Mouse (Mus musculus) E14TG2a.4 (cell line): ENCODE data around the gene Dync1i2.

Experiments used
- H3K27me3 ChIP-seq: 2 replicates; pipeline ENCODE4 v1.6.1; 2014; ENCODE audit warnings: low read length, control low read depth; ENCODE audit not compliant: insufficient read depth
- H3K36me3 ChIP-seq: 2 replicates; pipeline ENCODE4 v1.6.1; 2014; ENCODE audit warnings: low read length, control low read depth; ENCODE audit not compliant: insufficient read depth
- H3K4me1 ChIP-seq: replicated peaks from 2 replicates; pipeline ENCODE4 v1.6.1; 2014; ENCODE audit warnings: low read depth, low read length, control low read depth
- H3K4me3 ChIP-seq: replicated peaks from 2 replicates; pipeline ENCODE4 v1.5.1; 2014; ENCODE audit warnings: mild to moderate bottlenecking, low read length
- H3K9me3 ChIP-seq: 2 replicates; pipeline ENCODE4 v1.6.1; 2014; ENCODE audit warnings: low read length, control low read depth
- CTCF ChIP-seq: conservative IDR thresholded peaks from 2 replicates; pipeline ENCODE4 v1.5.1; 2014; ENCODE audit warnings: low read length
- NANOG ChIP-seq: IDR thresholded peaks from 2 replicates; pipeline ENCODE4 v1.6.1; 2014; ENCODE audit warnings: borderline replicate concordance, low read length, mixed read lengths
- POU5F1 ChIP-seq: IDR thresholded peaks from 2 replicates; pipeline ENCODE4 v1.6.1; 2014; ENCODE audit warnings: low read length, borderline replicate concordance

Gene Dync1i2

DNA sequence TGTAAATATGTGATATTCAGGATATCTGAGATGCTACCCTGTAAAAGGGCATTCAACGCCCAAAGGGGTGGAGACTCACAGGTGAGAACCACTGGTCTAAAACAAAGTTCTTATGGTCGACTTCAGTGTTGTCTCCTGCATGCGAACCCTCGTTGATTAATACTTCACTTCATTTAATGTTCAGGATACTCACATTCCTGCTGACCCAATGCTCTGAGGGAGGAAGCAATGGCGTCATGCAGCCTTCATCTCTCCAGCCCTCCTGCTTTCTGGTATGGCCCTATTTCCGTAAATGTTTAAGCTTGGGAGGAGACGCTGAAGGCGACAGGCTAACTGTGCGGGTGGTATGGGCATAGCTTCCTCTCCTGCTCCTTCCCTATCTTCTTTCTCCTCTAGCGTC, 31.8 kb upstream of the Dync1i2 start:
- H3K36me3 ChIP-seq, result no peaks in the 10 kb centered on the region
- H3K4me1 ChIP-seq, result peaks cover 54% of the 10 kb centered on the region
- H3K27me3 ChIP-seq, result peaks cover 4% of the 10 kb centered on the region; the same call in 1 of the 2 replicates
- no peak overlapping the region for H3K4me3 ChIP-seq
- TF ChIP-seq NANOG (no peak), CTCF (no peak), POU5F1 (no peak)
- no peaks in the 10 kb centered on the region for H3K9me3 ChIP-seq

DNA sequence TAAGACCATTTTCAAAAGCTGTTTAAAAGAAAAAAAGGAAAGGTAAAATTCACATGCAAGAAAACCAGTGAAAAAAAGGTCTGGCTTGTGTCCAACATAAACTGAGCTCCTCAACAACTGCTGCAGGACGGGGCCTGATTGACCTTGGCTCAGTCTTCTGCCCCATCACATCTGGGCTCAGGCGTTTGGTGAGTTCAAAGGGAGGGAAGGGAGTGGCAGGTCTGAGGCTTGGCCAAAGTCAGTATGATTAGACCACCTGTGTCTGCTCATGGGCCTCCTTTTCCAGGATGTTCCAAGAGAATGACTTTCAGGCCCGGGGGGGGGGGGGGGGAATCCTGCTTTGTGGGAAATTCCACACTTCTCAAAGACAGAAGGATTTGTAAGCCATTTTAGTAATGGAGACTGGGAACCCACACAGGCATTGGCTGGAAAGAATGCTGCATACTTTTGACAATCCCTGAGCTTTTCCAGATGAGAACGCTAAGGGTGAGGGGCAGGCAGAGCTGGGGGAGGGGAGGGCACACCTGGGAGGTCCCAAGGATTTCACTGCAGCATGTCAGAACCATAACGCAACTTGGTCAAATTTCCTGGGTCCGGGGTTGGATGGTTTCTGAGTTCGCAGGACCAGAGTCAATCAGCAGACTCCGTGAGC, 30.8 kb upstream of the Dync1i2 start:
- H3K9me3 ChIP-seq, result no peaks in the 10 kb centered on the region
- peaks cover 54% of the 10 kb centered on the region for H3K4me1 ChIP-seq
- peaks cover 4% of the 10 kb centered on the region; the same call in 1 of the 2 replicates for H3K27me3 ChIP-seq
- peak overlapping the region; percentile 49 for H3K4me3 ChIP-seq
- H3K36me3 ChIP-seq, result no peaks in the 10 kb centered on the region
- TF ChIP-seq CTCF (no peak), NANOG (peak; percentile 23; the same call in 1 of the 2 replicates), POU5F1 (no peak)

DNA sequence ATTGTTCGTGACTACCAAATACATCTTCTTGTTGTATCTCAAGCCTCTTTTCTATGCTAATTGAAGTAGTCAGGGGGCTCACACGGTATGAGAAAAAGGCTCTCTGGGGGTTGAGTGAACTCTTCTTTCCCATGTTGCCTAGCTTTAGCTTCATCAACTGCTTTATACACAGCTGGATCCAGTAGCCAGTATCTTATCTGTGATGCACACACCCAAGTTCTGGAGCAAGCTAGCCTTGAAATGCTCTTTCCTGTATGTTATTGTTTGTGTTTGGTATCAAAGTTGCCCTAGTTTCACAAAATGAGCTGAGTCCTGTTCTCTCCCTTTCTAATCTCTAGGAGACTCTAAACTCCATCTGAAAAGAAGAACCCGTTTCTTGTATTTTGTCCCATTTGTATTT, 23.6 kb upstream of the Dync1i2 start:
- H3K4me1 ChIP-seq, result peaks cover 66% of the 10 kb centered on the region
- H3K4me3 ChIP-seq, result no peak overlapping the region

GRCm38 (mm10) chr2:71188861-71189260, 22.6 kb upstream of the Dync1i2 start:
- peaks cover 27% of the 10 kb centered on the region for H3K27me3 ChIP-seq
- peaks cover 60% of the 10 kb centered on the region for H3K4me1 ChIP-seq
- H3K9me3 ChIP-seq, result peaks cover 4% of the 10 kb centered on the region; the same call in 1 of the 2 replicates
- 0 out of 2 replicates have a peak overlapping the region, but pooled peaks have one; percentile 8 for H3K4me3 ChIP-seq
- H3K36me3 ChIP-seq, result no peaks in the 10 kb centered on the region
- TF ChIP-seq POU5F1, result peak; percentile 72; the same call in 1 of the 2 replicates
- no peak for TF ChIP-seq CTCF
- peak; percentile 52; the same call in 1 of the 2 replicates for TF ChIP-seq NANOG

More for the DNA sequence above, 23.6 kb upstream of the Dync1i2 start:
- peaks cover 4% of the 10 kb centered on the region; the same call in 1 of the 2 replicates for H3K9me3 ChIP-seq
- TF ChIP-seq NANOG (no peak), CTCF (no peak), POU5F1 (no peak)
- H3K36me3 ChIP-seq, result no peaks in the 10 kb centered on the region
- H3K27me3 ChIP-seq, result peaks cover 20% of the 10 kb centered on the region

DNA sequence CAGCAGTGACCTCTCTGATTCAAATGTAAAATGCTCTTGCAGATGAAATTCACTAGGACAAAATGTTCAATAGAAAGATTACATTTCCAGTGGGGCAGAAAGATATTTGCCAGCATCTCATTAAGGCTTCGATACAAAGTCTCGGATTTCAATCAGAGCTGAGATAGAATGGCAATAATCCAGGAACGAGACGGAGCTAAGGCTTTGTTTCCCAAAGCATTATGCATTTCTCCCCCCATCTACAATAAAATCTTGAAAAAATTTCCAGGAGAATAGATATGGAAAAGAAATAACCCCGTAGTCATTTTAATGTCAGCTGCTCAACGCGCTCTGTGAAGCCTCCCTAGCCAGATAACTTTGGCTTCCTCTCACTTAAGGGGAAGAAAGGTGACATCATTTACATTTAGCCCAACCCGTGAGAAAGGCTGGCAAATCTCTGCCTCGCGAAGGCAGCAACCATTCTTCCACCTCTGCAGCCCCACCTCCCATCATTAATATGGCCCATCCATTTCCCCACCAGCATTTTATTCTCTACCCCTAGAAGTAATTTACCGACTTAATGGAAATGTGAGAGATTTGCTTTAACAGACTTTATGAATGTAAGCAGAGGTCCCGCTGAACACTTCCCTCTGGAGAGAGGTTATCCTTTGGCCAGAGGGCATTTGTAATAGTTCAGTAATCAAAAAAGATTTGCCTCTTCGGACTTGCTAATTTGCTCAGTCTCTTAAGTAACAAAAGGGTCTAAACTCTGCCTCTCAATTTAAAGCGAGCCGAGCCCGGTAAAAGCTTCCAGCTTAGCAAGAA, 19.9 kb upstream of the Dync1i2 start:
- Histone ChIP-seq H3K4me1 (peaks cover 54% of the 10 kb centered on the region), H3K27me3 (peaks cover 27% of the 10 kb centered on the region), H3K9me3 (peaks cover 4% of the 10 kb centered on the region; the same call in 1 of the 2 replicates), H3K4me3 (peak overlapping the region; percentile 46), H3K36me3 (no peaks in the 10 kb centered on the region)
- no peak; the same call in 1 of the 2 replicates for TF ChIP-seq NANOG
- TF ChIP-seq CTCF, result no peak
- no peak for TF ChIP-seq POU5F1

GRCm38 (mm10) chr2:71192195-71192807, 19.2 kb upstream of the Dync1i2 start:
- TF ChIP-seq NANOG (no peak), POU5F1 (no peak), CTCF (no peak)
- Histone ChIP-seq H3K9me3 (peaks cover under 1% of the 10 kb centered on the region; the same call in 1 of the 2 replicates), H3K36me3 (no peaks in the 10 kb centered on the region), H3K4me1 (peaks cover 54% of the 10 kb centered on the region), H3K27me3 (peaks cover 27% of the 10 kb centered on the region), H3K4me3 (peak overlapping the region; percentile 46)

- Histone ChIP-seq H3K36me3 (no peaks in the 10 kb centered on the region), H3K4me3 (no peak overlapping the region), H3K4me1 (peaks cover 48% of the 10 kb centered on the region), H3K9me3 (no peaks in the 10 kb centered on the region), H3K27me3 (peaks cover 27% of the 10 kb centered on the region)
- TF ChIP-seq CTCF (no peak), POU5F1 (no peak), NANOG (no peak)
Observed at GRCm38 (mm10) chr2:71194137-71194960, 17.2 kb upstream of the Dync1i2 start.

DNA sequence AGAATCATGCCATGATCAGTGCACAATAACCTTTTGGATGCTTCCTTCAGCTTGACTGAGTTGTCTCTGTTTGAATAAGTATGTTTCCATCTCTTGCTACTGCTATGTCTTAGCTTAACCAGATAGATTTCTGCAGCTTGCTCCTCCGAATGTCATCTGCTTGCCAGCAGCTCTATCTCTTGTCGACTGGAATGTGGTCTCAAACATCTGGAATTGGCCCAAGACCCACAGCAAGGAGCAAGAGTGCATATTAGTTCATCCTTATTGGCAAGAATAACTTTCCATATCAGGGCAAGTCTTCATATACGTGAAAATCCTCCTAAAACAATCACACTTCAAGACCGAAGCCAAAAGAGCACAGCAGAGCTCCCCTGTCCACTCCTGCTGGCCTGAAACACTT, 14.6 kb upstream of the Dync1i2 start:
- TF ChIP-seq CTCF (no peak), NANOG (no peak), POU5F1 (no peak)
- Histone ChIP-seq H3K36me3 (no peaks in the 10 kb centered on the region), H3K4me3 (no peak overlapping the region), H3K9me3 (no peaks in the 10 kb centered on the region), H3K4me1 (peaks cover 22% of the 10 kb centered on the region), H3K27me3 (peaks cover 16% of the 10 kb centered on the region)
